Mouse (Mus musculus): ENCODE measurements around the gene Grhl1. TPM values are rescaled to one million over a fixed set of nuclear protein-coding genes. Genes with fewer than 3 reads are reported as not detected.
"Not testable (repeated sequence)": the region's sequence is repeated elsewhere in the genome, so short reads cannot be mapped to it uniquely, and the experiment has no call there.

The Grhl1 gene
- total RNA-seq (2018; cell fraction: chromatin; rRNA removed): 10 to 100 TPM in 3 of 26 experiments, 1 to 10 TPM in 9, under 1 TPM in 14; 0.23 to 27.0 (median 0.97) TPM
- 1 to 10 TPM in 2 of 26 experiments, under 1 TPM in 17, not detected in 7; 0.03 to 1.2 (median 0.10) TPM for total RNA-seq (2018; cell fraction: cytosol; rRNA removed)
- total RNA-seq (2018; cell fraction: nucleus; rRNA removed): 10 to 100 TPM in 3 of 26 experiments, 1 to 10 TPM in 5, under 1 TPM in 16, not detected in 2; 0.16 to 18.9 (median 0.49) TPM
- polyA plus RNA-seq (2018): 0.10 to 0.42 TPM in 2 of 3 replicates, not detected in the other

- H3K4me3 ChIP-seq (ENCODE audit: inconsistent target): peak within 1 kb of the TSS; percentile 9; the same call in 1 of the 2 replicates
Observed at GRCm38 (mm10) chr12:24571523-24572392, at the start of gene Grhl1. Gene Grhl1, plus strand, starts transcription at chr12:24572283.

GRCm38 (mm10) chr12:24525065-24525464 lies 47.0 kb upstream of the Grhl1 start:
- not testable (repeated sequence) for H3K27ac ChIP-seq; H3K79me2 ChIP-seq (ENCODE audit: inconsistent target); H3K4me3 ChIP-seq (ENCODE audit: inconsistent target); H3K36me3 ChIP-seq (ENCODE audit: inconsistent target)
- 90% methylated on average over 7 of the region's 7 CpGs for WGBS (ENCODE audit: missing documents)

More at GRCm38 (mm10) chr12:24571523-24572392, at the start of gene Grhl1:
- WGBS (ENCODE audit: missing documents): 4% methylated on average over 49 of the region's 64 CpGs
- H3K27ac ChIP-seq: no peak within 1 kb of the TSS
- no peaks in the 10 kb centered on the region for H3K79me2 ChIP-seq (ENCODE audit: inconsistent target)
- no peaks in the 10 kb centered on the region for H3K36me3 ChIP-seq (ENCODE audit: inconsistent target)

GRCm38 (mm10) chr12:24536390-24536789 lies 35.7 kb upstream of the Grhl1 start:
- WGBS (ENCODE audit: missing documents): 61% methylated on average over 5 of the region's 5 CpGs
- Histone ChIP-seq H3K27ac (no peak overlapping the region), H3K36me3 (ENCODE audit: inconsistent target) (no peaks in the 10 kb centered on the region), H3K79me2 (ENCODE audit: inconsistent target) (no peaks in the 10 kb centered on the region), H3K4me3 (ENCODE audit: inconsistent target) (no peak overlapping the region)

- Histone ChIP-seq H3K4me3 (ENCODE audit: inconsistent target) (no peak overlapping the region), H3K79me2 (ENCODE audit: inconsistent target) (no peaks in the 10 kb centered on the region), H3K27ac (no peak overlapping the region), H3K36me3 (ENCODE audit: inconsistent target) (no peaks in the 10 kb centered on the region)
- WGBS (ENCODE audit: missing documents): 97% methylated on average over 2 of the region's 2 CpGs
Observed at GRCm38 (mm10) chr12:24537201-24537600, 34.9 kb upstream of the Grhl1 start.

- no peaks in the 10 kb centered on the region for H3K36me3 ChIP-seq (ENCODE audit: inconsistent target)
- no peaks in the 10 kb centered on the region for H3K79me2 ChIP-seq (ENCODE audit: inconsistent target)
- no peak overlapping the region for H3K4me3 ChIP-seq (ENCODE audit: inconsistent target)
- H3K27ac ChIP-seq: no peak overlapping the region
- 100% methylated on average over 4 of the region's 4 CpGs for WGBS (ENCODE audit: missing documents)
Observed at GRCm38 (mm10) chr12:24537965-24538364, 34.1 kb upstream of the Grhl1 start.

GRCm38 (mm10) chr12:24541426-24542154 lies 30.5 kb upstream of the Grhl1 start:
- no peak overlapping the region for H3K4me3 ChIP-seq (ENCODE audit: inconsistent target)
- no peaks in the 10 kb centered on the region for H3K79me2 ChIP-seq (ENCODE audit: inconsistent target)
- 82% methylated on average over 15 of the region's 16 CpGs for WGBS (ENCODE audit: missing documents)
- no peak overlapping the region for H3K27ac ChIP-seq
- no peaks in the 10 kb centered on the region for H3K36me3 ChIP-seq (ENCODE audit: inconsistent target)

- H3K4me3 ChIP-seq (ENCODE audit: inconsistent target): no peak overlapping the region
- no peak overlapping the region for H3K27ac ChIP-seq
- 0 out of 2 replicates have a peak, but pooled peaks cover 17% of the 10 kb centered on the region for H3K36me3 ChIP-seq (ENCODE audit: inconsistent target)
- 69% methylated on average over 8 of the region's 8 CpGs for WGBS (ENCODE audit: missing documents)
- no peaks in the 10 kb centered on the region for H3K79me2 ChIP-seq (ENCODE audit: inconsistent target)
Observed at GRCm38 (mm10) chr12:24547686-24548085, 24.4 kb upstream of the Grhl1 start.

- H3K36me3 ChIP-seq (ENCODE audit: inconsistent target): 0 out of 2 replicates have a peak, but pooled peaks cover 18% of the 10 kb centered on the region
- H3K27ac ChIP-seq: no peak overlapping the region
- H3K4me3 ChIP-seq (ENCODE audit: inconsistent target): no peak overlapping the region
- H3K79me2 ChIP-seq (ENCODE audit: inconsistent target): no peaks in the 10 kb centered on the region
- WGBS (ENCODE audit: missing documents): 95% methylated on average over 6 of the region's 6 CpGs
Observed at GRCm38 (mm10) chr12:24548885-24549284, 23.2 kb upstream of the Grhl1 start.

- H3K36me3 ChIP-seq (ENCODE audit: inconsistent target): 0 out of 2 replicates have a peak, but pooled peaks cover 18% of the 10 kb centered on the region
- WGBS (ENCODE audit: missing documents): 75% methylated on average over 2 of the region's 2 CpGs
- H3K27ac ChIP-seq: no peak overlapping the region
Observed at GRCm38 (mm10) chr12:24552531-24552930, 19.6 kb upstream of the Grhl1 start.

GRCm38 (mm10) chr12:24555976-24556375 lies 16.1 kb upstream of the Grhl1 start:
- Histone ChIP-seq H3K79me2 (ENCODE audit: inconsistent target) (no peaks in the 10 kb centered on the region), H3K4me3 (ENCODE audit: inconsistent target) (no peak overlapping the region), H3K36me3 (ENCODE audit: inconsistent target) (0 out of 2 replicates have a peak, but pooled peaks cover 4% of the 10 kb centered on the region), H3K27ac (no peak overlapping the region)
- WGBS (ENCODE audit: missing documents): 88% methylated on average over 8 of the region's 8 CpGs

More at GRCm38 (mm10) chr12:24552531-24552930, 19.6 kb upstream of the Grhl1 start:
- no peak overlapping the region for H3K4me3 ChIP-seq (ENCODE audit: inconsistent target)
- H3K79me2 ChIP-seq (ENCODE audit: inconsistent target): no peaks in the 10 kb centered on the region

- H3K36me3 ChIP-seq (ENCODE audit: inconsistent target): no peaks in the 10 kb centered on the region
- H3K27ac ChIP-seq: no peak overlapping the region
- no peaks in the 10 kb centered on the region for H3K79me2 ChIP-seq (ENCODE audit: inconsistent target)
- no peak overlapping the region for H3K4me3 ChIP-seq (ENCODE audit: inconsistent target)
- 91% methylated on average over 7 of the region's 7 CpGs for WGBS (ENCODE audit: missing documents)
Observed at GRCm38 (mm10) chr12:24563395-24563960, 8.6 kb upstream of the Grhl1 start.

- Histone ChIP-seq H3K79me2 (ENCODE audit: inconsistent target) (no peaks in the 10 kb centered on the region), H3K36me3 (ENCODE audit: inconsistent target) (no peaks in the 10 kb centered on the region), H3K27ac (no peak overlapping the region), H3K4me3 (ENCODE audit: inconsistent target) (no peak overlapping the region)
- 88% methylated on average over 6 of the region's 6 CpGs for WGBS (ENCODE audit: missing documents)
Observed at GRCm38 (mm10) chr12:24565311-24565710, 6.8 kb upstream of the Grhl1 start.

GRCm38 (mm10) chr12:24567606-24568005 lies 4.5 kb upstream of the Grhl1 start:
- Histone ChIP-seq H3K79me2 (ENCODE audit: inconsistent target) (no peaks in the 10 kb centered on the region), H3K4me3 (ENCODE audit: inconsistent target) (no peak overlapping the region), H3K27ac (no peak overlapping the region), H3K36me3 (ENCODE audit: inconsistent target) (no peaks in the 10 kb centered on the region)
- 90% methylated on average over 3 of the region's 3 CpGs for WGBS (ENCODE audit: missing documents)
